Comparison of ENCODE assay signal across 9 mouse cellular contexts in genomic region chr15:89623626-89623959, GRCm38 (mm10). TPM values are rescaled to one million over a fixed set of nuclear protein-coding genes. Genes with fewer than 3 reads are reported as not detected.
A peak's percentile ranks its signal among the peaks of the same experiment; 100 is the strongest.
DNase-seq lines count a peak whose midpoint lies in the region; TF ChIP-seq lines count a peak whose summit lies in the region.
"Had no signal": no experiment of that assay in that cellular context is flagged by ENCODE, and none has a peak within 500 bp of the region (broad histone marks: within the 10 kb centered on the region; RNA-seq: fewer than 3 reads in every experiment).

No protein-coding gene starts in this region.

- H3K27me3 ChIP-seq in spleen, adult 2 months (ENCODE audit: control insufficient read depth, insufficient read depth, low read length) = no peaks in the 10 kb centered on the region
- no peaks in the 10 kb centered on the region for H3K27me3 ChIP-seq in cerebellum, adult 2 months (ENCODE audit: control insufficient read depth, insufficient read depth, low read length)
- no peaks in the 10 kb centered on the region for H3K27me3 ChIP-seq in small intestine, adult 2 months (ENCODE audit: control insufficient read depth, insufficient read depth, low read length)
- H3K27me3 ChIP-seq: embryonic facial prominence, embryonic 12.5 days had no signal

- peak; percentile 50; the same call in 1 of the 2 replicates for TF ChIP-seq CTCF in spleen, adult 2 months (IDR thresholded peaks at IDR 0.05; ENCODE audit: extremely low read depth, insufficient read depth, insufficient read length, insufficient replicate concordance)
- TF ChIP-seq CTCF in cerebellum, adult 2 months (IDR thresholded peaks at IDR 0.05; ENCODE audit: borderline replicate concordance, insufficient read depth, low read depth, low read length) = peak; percentile 92
- peak; percentile 44; the same call in 1 of the 2 replicates for TF ChIP-seq CTCF in small intestine, adult 2 months (IDR thresholded peaks at IDR 0.05; ENCODE audit: extremely low read depth, insufficient read length, insufficient replicate concordance, low read depth, low read length)

- no peak for TF ChIP-seq POLR2A in spleen, adult 2 months (IDR thresholded peaks at IDR 0.05; ENCODE audit: low read depth, low read length)
- no peak for TF ChIP-seq POLR2A in cerebellum, adult 2 months (IDR thresholded peaks at IDR 0.05; ENCODE audit: borderline replicate concordance, insufficient read depth, low read length)
- no peak for TF ChIP-seq POLR2A in small intestine, adult 2 months (IDR thresholded peaks at IDR 0.05; ENCODE audit: low read depth, low read length)

- no peak overlapping the region for H3K4me3 ChIP-seq in spleen, adult 2 months (ENCODE audit: extremely low read depth, insufficient read depth, insufficient read length)
- H3K4me3 ChIP-seq in cerebellum, adult 2 months (replicated peaks; ENCODE audit: insufficient read depth, low read depth, low read length) = no peak overlapping the region
- H3K4me3 ChIP-seq in small intestine, adult 2 months (ENCODE audit: low read depth, low read length) = no peak overlapping the region
- H3K4me3 ChIP-seq: embryonic facial prominence, embryonic 12.5 days had no signal

- DNase-seq in spleen, adult 2 months (ENCODE audit: low read depth in 1 of 2, low spot score in 2 of 2) = peak in 1 of 2 experiments; percentile 20
- DNase-seq in spleen, adult 12 weeks (ENCODE audit: low spot score) = no peak
- DNase-seq in cerebellum, adult 2 months = peak; percentile 52 to 66
- DNase-seq in forelimb bud, embryonic 11.5 days (ENCODE audit: low read depth, low spot score) = peak; percentile 78
- peak; percentile 51 for DNase-seq in induced T-regulatory cell, adult 2 months (ENCODE audit: low read depth)
- peak; percentile 77 to 88 for DNase-seq in left cerebral cortex, adult 18-20 months (ENCODE audit: low spot score in 2 of 2)
- peak; percentile 89 for DNase-seq in mesoderm, embryonic 11.5 days (ENCODE audit: low read depth, low spot score)

- H3K4me1 ChIP-seq in spleen, adult 2 months (ENCODE audit: control insufficient read depth, insufficient read depth, insufficient read length) = no peaks in the 10 kb centered on the region
- no peaks in the 10 kb centered on the region for H3K4me1 ChIP-seq in cerebellum, adult 2 months (ENCODE audit: control insufficient read depth, insufficient read depth, low read length)
- H3K4me1 ChIP-seq in small intestine, adult 2 months (ENCODE audit: control insufficient read depth, insufficient read depth, insufficient read length, low read length) = no peaks in the 10 kb centered on the region
- H3K4me1 ChIP-seq: embryonic facial prominence, embryonic 12.5 days had no signal

- no peak overlapping the region for H3K27ac ChIP-seq in spleen, adult 2 months (ENCODE audit: insufficient read depth, low read length)
- H3K27ac ChIP-seq in cerebellum, adult 2 months (ENCODE audit: insufficient read depth, low read length) = no peak overlapping the region
- no peak overlapping the region for H3K27ac ChIP-seq in small intestine, adult 2 months (ENCODE audit: insufficient read depth, low read depth, low read length)
- H3K27ac ChIP-seq: embryonic facial prominence, embryonic 12.5 days had no signal

- WGBS in spleen, adult 2 months = 8% methylated on average over 6 of the region's 6 CpGs
- WGBS in cerebellum, adult 2 months = 3% methylated on average over 6 of the region's 6 CpGs
- 8% methylated on average over 6 of the region's 6 CpGs for WGBS in small intestine, adult 2 months

- no peaks in the 10 kb centered on the region for H3K36me3 ChIP-seq in spleen, adult 2 months (ENCODE audit: control insufficient read depth, insufficient read depth, low read length)
- no peaks in the 10 kb centered on the region for H3K36me3 ChIP-seq in small intestine, adult 2 months (ENCODE audit: control insufficient read depth, insufficient read depth, low read length)
- H3K36me3 ChIP-seq: embryonic facial prominence, embryonic 12.5 days had no signal

RNA-seq across cellular contexts. Expression of gene Rabl2, which starts 31.9 kb away (rescaled TPM):
- 2.9 and 3.1 TPM in 2 replicates for polyA plus RNA-seq in spleen, adult 2 months (2012; rRNA removed)
- 79.8 and 83.4 TPM in 2 replicates for polyA plus RNA-seq in cerebellum, adult 2 months (2012; rRNA removed)
- total RNA-seq in left cerebral cortex, adult 18-20 months (2021) = 10 to 100 TPM; 32.6 to 40.3 TPM
- polyA plus RNA-seq in small intestine, adult 2 months (2012; rRNA removed) = 2.4 and 3.1 TPM in 2 replicates

RNA-seq across cellular contexts. Expression of gene Acr, which starts 55.5 kb away (rescaled TPM):
- polyA plus RNA-seq in spleen, adult 2 months (2012; rRNA removed) = 0.79 and 1.1 TPM in 2 replicates
- 2.4 and 2.6 TPM in 2 replicates for polyA plus RNA-seq in cerebellum, adult 2 months (2012; rRNA removed)
- total RNA-seq in left cerebral cortex, adult 18-20 months (2021) = under 1 TPM; 0.79 to 0.89 TPM
- polyA plus RNA-seq in small intestine, adult 2 months (2012; rRNA removed) = 0.19 and 0.56 TPM in 2 replicates

Comparison
In these comparisons a context has a peak if more than half of its experiments do, and no peak if none do; other contexts are left out.
1. RNA of gene Rabl2, which starts 31.9 kb away (polyA plus RNA-seq): 79.8 to 83.4 TPM in cerebellum, adult 2 months; 2.4 to 3.1 TPM in small intestine, adult 2 months and 2.9 to 3.1 TPM in spleen, adult 2 months; every median in the first group is over 10 times any median in the second.
2. Peak in every context shown above with its lines, with median percentiles within 50 percentile points of each other: CTCF ChIP-seq.